Mouse (Mus musculus) gastrocnemius, postnatal 25 days (tissue): ENCODE measurements at regions not wholly inside any gene's neighbourhood (a gene's known extent, or its start where the extent isn't known, plus 50 kb on each side); places are given as distances from the start of the nearest gene placed in this dataset.
"Not testable (repeated sequence)": the region's sequence is repeated elsewhere in the genome, so short reads cannot be mapped to it uniquely, and the experiment has no call there.

ENCODE experiments used
- DNase-seq: peaks from one replicate; pipeline ENCODE4 v3.0.0; 2022

GRCm38 (mm10) chr12:9655794-9656193 is 85.9 kb downstream of the Osr1 start:
- no peak for DNase-seq

- no peak for DNase-seq
Observed at GRCm38 (mm10) chr12:9656324-9656723, 86.4 kb downstream of the Osr1 start.

GRCm38 (mm10) chr12:9657199-9657766 is 87.4 kb downstream of the Osr1 start:
- no peak for DNase-seq

GRCm38 (mm10) chr12:9657793-9658192 is 87.9 kb downstream of the Osr1 start:
- no peak for DNase-seq

GRCm38 (mm10) chr12:9660299-9660698 is 90.4 kb downstream of the Osr1 start:
- DNase-seq, result no peak

GRCm38 (mm10) chr12:9688776-9689175 is 118.9 kb downstream of the Osr1 start:
- DNase-seq, result no peak

- no peak for DNase-seq
Observed at GRCm38 (mm10) chr12:9689541-9689940, 119.6 kb downstream of the Osr1 start.

GRCm38 (mm10) chr12:9732921-9733320 is 163.0 kb downstream of the Osr1 start:
- DNase-seq, result no peak

GRCm38 (mm10) chr12:9744709-9745395 is 174.9 kb downstream of the Osr1 start:
- no peak for DNase-seq

- DNase-seq, result no peak
Observed at GRCm38 (mm10) chr12:9751261-9752078, 181.6 kb downstream of the Osr1 start.

- DNase-seq, result no peak
Observed at GRCm38 (mm10) chr12:9752079-9752450, 182.1 kb downstream of the Osr1 start.

- DNase-seq, result no peak
Observed at GRCm38 (mm10) chr12:9756411-9756810, 186.5 kb downstream of the Osr1 start.

GRCm38 (mm10) chr12:9760818-9761217 is 190.9 kb downstream of the Osr1 start:
- DNase-seq, result no peak

GRCm38 (mm10) chr12:9762291-9762811 is 192.4 kb downstream of the Osr1 start:
- not testable (repeated sequence) for DNase-seq

GRCm38 (mm10) chr12:9762842-9763241 is 192.9 kb downstream of the Osr1 start:
- no peak for DNase-seq

GRCm38 (mm10) chr12:9770908-9771307 is 201.0 kb downstream of the Osr1 start:
- DNase-seq, result no peak

GRCm38 (mm10) chr12:9772875-9773274 is 203.0 kb downstream of the Osr1 start:
- no peak for DNase-seq

- DNase-seq, result no peak
Observed at GRCm38 (mm10) chr12:9802284-9802683, 232.4 kb downstream of the Osr1 start.

GRCm38 (mm10) chr12:9807406-9807805 is 237.5 kb downstream of the Osr1 start:
- no peak for DNase-seq

GRCm38 (mm10) chr12:9833273-9833672 is 263.4 kb downstream of the Osr1 start:
- no peak for DNase-seq

- DNase-seq, result no peak
Observed at GRCm38 (mm10) chr12:9839198-9839845, 269.4 kb downstream of the Osr1 start.

GRCm38 (mm10) chr12:9839949-9840348 is 270.0 kb downstream of the Osr1 start:
- DNase-seq, result no peak

- no peak for DNase-seq
Observed at GRCm38 (mm10) chr12:9847034-9847433, 277.1 kb downstream of the Osr1 start.
